Mouse (Mus musculus) bone marrow macrophage, adult 2 months (primary cell): Measurements from ENCODE around the gene Myf6.

ENCODE experiments used
- CTCF ChIP-seq: IDR thresholded peaks from 2 replicates; pipeline ENCODE4 v1.5.1; 2012; ENCODE audit warnings: low read depth, mild to moderate bottlenecking, low read length, moderate library complexity
- POLR2A ChIP-seq: IDR thresholded peaks from 2 replicates; pipeline ENCODE4 v1.6.1; 2012; ENCODE audit warnings: mild to moderate bottlenecking, low read depth, low read length, borderline replicate concordance

- TF ChIP-seq POLR2A, result no peak
- no peak for TF ChIP-seq CTCF
Observed at GRCm38 (mm10) chr10:107499656-107500055, 5.1 kb upstream of the Myf6 start.
